Mouse (Mus musculus): Measurements from ENCODE around the gene Coq8a. TPM values are rescaled to one million over a fixed set of nuclear protein-coding genes. Genes with fewer than 3 reads are reported as not detected.

The Coq8a gene
- polyA plus RNA-seq, 1 experiment from 2014 or later: 28.3 TPM

Other genes with a start within 250 kb of the Coq8a start
- gene Cdc42bpa, start 239.1 kb downstream of the Coq8a start, polyA plus RNA-seq (2015; fragmentation: Nextera tagmentation; extraction: Ambion mirVana): 9.2 and 12.3 TPM in 2 replicates
- gene Psen2, start 63.8 kb upstream of the Coq8a start, polyA plus RNA-seq (2015; fragmentation: Nextera tagmentation; extraction: Ambion mirVana): 15.8 and 17.3 TPM in 2 replicates
- 5.0 and 5.1 TPM in 2 replicates for gene Itpkb, start 130.9 kb upstream of the Coq8a start, polyA plus RNA-seq (2015; fragmentation: Nextera tagmentation; extraction: Ambion mirVana)

All from heart, embryonic 13.5 days (tissue).